Comparison of ENCODE assay signal across 8 mouse cellular contexts in the genomic region with DNA sequence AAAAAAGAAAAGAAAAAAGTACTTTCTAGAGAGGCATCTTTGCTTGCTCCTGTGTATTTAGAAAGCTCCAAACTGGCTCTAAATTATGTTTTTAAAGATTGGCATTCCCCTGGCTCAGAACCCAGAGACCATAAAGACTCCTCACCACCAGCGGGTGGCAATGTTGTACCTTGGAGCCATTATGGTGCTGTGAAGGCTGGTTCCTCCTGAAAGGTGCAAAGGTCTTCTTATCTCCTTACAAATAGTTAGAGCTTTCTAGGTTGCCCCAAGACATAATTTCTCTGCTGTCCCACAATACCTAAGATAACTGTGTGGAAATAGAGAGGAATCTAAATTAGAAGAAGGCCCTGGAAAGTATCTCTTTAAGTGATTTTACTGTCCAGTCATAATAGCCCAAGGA. TPM values are rescaled to one million over a fixed set of nuclear protein-coding genes. Genes with fewer than 3 reads are reported as not detected.
DNase-seq lines count a peak whose midpoint lies in the region; ATAC-seq and TF ChIP-seq lines count a peak whose summit lies in the region.
"Had no signal": no experiment of that assay in that cellular context is flagged by ENCODE, and none has a peak within 500 bp of the region (broad histone marks: within the 10 kb centered on the region; RNA-seq: fewer than 3 reads in every experiment).

No protein-coding gene starts in this region.

- no peaks in the 10 kb centered on the region for H3K4me1 ChIP-seq in liver, adult 2 months (ENCODE audit: control insufficient read depth, insufficient read depth, low read length)
- no peaks in the 10 kb centered on the region for H3K4me1 ChIP-seq in liver, embryonic 11.5 days (replicated peaks; ENCODE audit: control insufficient read depth, insufficient read depth, low read length)
- H3K4me1 ChIP-seq in intestine, embryonic 15.5 days (replicated peaks) = no peaks in the 10 kb centered on the region
- H3K4me1 ChIP-seq: lung, embryonic 15.5 days had no signal

- H3K4me2 ChIP-seq in liver, embryonic 11.5 days = no peak overlapping the region
- no peak overlapping the region for H3K4me2 ChIP-seq in intestine, embryonic 15.5 days (replicated peaks)
- H3K4me2 ChIP-seq: lung, embryonic 15.5 days had no signal

- H3K9me3 ChIP-seq in liver, embryonic 11.5 days (ENCODE audit: control insufficient read depth, low read length) = no peaks in the 10 kb centered on the region
- H3K9me3 ChIP-seq in intestine, embryonic 15.5 days = no peaks in the 10 kb centered on the region
- H3K9me3 ChIP-seq: lung, embryonic 15.5 days had no signal

- no peak overlapping the region for H3K9ac ChIP-seq in liver, adult 2 months (ENCODE audit: low read depth, low read length)
- H3K9ac ChIP-seq in liver, embryonic 11.5 days (ENCODE audit: low read depth, low read length) = no peak overlapping the region
- no peak overlapping the region for H3K9ac ChIP-seq in intestine, embryonic 15.5 days
- H3K9ac ChIP-seq: lung, embryonic 15.5 days had no signal

- TF ChIP-seq POLR2A in liver, adult 2 months (IDR thresholded peaks at IDR 0.05; ENCODE audit: extremely low read depth, insufficient read depth, low read length) = no peak

- DNase-seq in liver, adult 2 months (ENCODE audit: extremely low read depth, low read depth, low spot score) = peak; percentile 77
- DNase-seq in liver, embryonic 11.5 days (ENCODE audit: low spot score) = no peak
- DNase-seq in MN1 (ENCODE audit: low spot score) = peak; percentile 57
- DNase-seq in c-Kit-positive CD71-positive TER-119-positive erythroid progenitor cells, embryonic 14.5 days (ENCODE audit: low spot score) = peak; percentile 9
- DNase-seq in thymus, postnatal 10 days (ENCODE audit: low spot score in 2 of 2) = peak; percentile 58 to 72

- H3K4me3 ChIP-seq in liver, adult 2 months (ENCODE audit: insufficient read depth, low read depth, low read length) = no peak overlapping the region
- no peak overlapping the region for H3K4me3 ChIP-seq in liver, embryonic 11.5 days (ENCODE audit: low read depth, low read length)
- no peak overlapping the region for H3K4me3 ChIP-seq in intestine, embryonic 15.5 days (replicated peaks)
- H3K4me3 ChIP-seq: lung, embryonic 15.5 days had no signal

- no peak for ATAC-seq in liver, embryonic 11.5 days (replicated peaks; ENCODE audit: low FRiP score)
- peak; percentile 81 for ATAC-seq in intestine, embryonic 15.5 days
- ATAC-seq in megakaryocyte progenitor cell, adult 5-6 weeks (replicated peaks; ENCODE audit: poor library complexity) = peak; percentile 88

- H3K36me3 ChIP-seq in liver, adult 2 months (ENCODE audit: control insufficient read depth, insufficient read depth, low read length) = no peaks in the 10 kb centered on the region
- H3K36me3 ChIP-seq in liver, embryonic 11.5 days (ENCODE audit: control insufficient read depth, insufficient read depth, low read length) = no peaks in the 10 kb centered on the region
- no peaks in the 10 kb centered on the region for H3K36me3 ChIP-seq in intestine, embryonic 15.5 days
- H3K36me3 ChIP-seq: lung, embryonic 15.5 days had no signal

- no peaks in the 10 kb centered on the region for H3K79me2 ChIP-seq in liver, adult 2 months (ENCODE audit: control insufficient read depth, insufficient read depth, low read length)

- TF ChIP-seq CTCF in liver, adult 2 months (IDR thresholded peaks at IDR 0.05; ENCODE audit: low read depth, low read length) = peak; percentile 68

- no peak overlapping the region for H3K27ac ChIP-seq in liver, adult 2 months (replicated peaks; ENCODE audit: insufficient read depth, low read depth, low read length)
- no peak overlapping the region for H3K27ac ChIP-seq in liver, embryonic 11.5 days (ENCODE audit: low read depth, low read length)
- H3K27ac ChIP-seq in intestine, embryonic 15.5 days = no peak overlapping the region
- H3K27ac ChIP-seq: lung, embryonic 15.5 days had no signal

- WGBS in liver, adult 2 months = 17% methylated on average over 1 of the region's 1 CpGs
- 13% methylated on average over 1 of the region's 1 CpGs for WGBS in liver, embryonic 11.5 days
- 13% methylated on average over 1 of the region's 1 CpGs for WGBS in intestine, embryonic 15.5 days

- no peaks in the 10 kb centered on the region for H3K27me3 ChIP-seq in liver, adult 2 months (ENCODE audit: control insufficient read depth, insufficient read depth, low read length)
- H3K27me3 ChIP-seq in liver, embryonic 11.5 days (replicated peaks; ENCODE audit: control insufficient read depth, insufficient read depth, low read length) = no peaks in the 10 kb centered on the region
- H3K27me3 ChIP-seq in intestine, embryonic 15.5 days (replicated peaks) = no peaks in the 10 kb centered on the region
- H3K27me3 ChIP-seq: lung, embryonic 15.5 days had no signal

RNA-seq across cellular contexts. Expression of gene Ankrd55, which starts 20.4 kb away (rescaled TPM):
- total RNA-seq in liver, adult 2 months (2014; rRNA removed) = 0.09 and 0.40 TPM in 2 replicates
- polyA plus RNA-seq in liver, adult 2 months (2012; rRNA removed) = 0.10 and 0.17 TPM in 2 replicates
- polyA plus RNA-seq in liver, embryonic 11.5 days (2014; fragmentation: Nextera tagmentation; extraction: Ambion mirVana) = 0.11 and 0.40 TPM in 2 replicates
- 0.21 and 0.25 TPM in 2 replicates for polyA plus RNA-seq in intestine, embryonic 15.5 days (2015; fragmentation: Nextera tagmentation; extraction: Ambion mirVana)
- not detected in 2 replicates for total RNA-seq in megakaryocyte progenitor cell, adult 5-6 weeks (2015)
- total RNA-seq in megakaryocyte progenitor cell, adult 5-6 weeks (2017) = not detected in 2 replicates
- polyA plus RNA-seq: lung, embryonic 15.5 days had no signal
